In the genomic region with DNA sequence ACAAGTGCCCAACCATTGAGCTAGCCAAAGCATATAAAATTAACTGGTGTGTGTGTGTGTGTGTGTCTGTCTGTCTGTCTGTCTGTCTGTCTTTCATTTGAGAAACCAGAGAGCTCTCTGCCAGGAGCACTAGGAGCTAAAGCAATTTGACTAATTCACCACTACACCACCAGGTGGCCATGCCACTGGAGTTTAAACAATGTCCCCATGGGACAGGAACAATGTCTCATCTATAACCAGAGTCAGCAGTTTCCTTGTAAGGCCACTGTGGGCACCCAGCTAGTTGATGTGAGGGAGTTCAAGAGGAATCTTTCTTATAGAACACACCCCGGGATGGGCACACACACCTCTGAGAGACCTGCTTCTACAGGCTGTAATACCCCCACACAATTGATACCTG, we compare ENCODE assay signal across 9 mouse cellular contexts. TPM values are rescaled to one million over a fixed set of nuclear protein-coding genes. Genes with fewer than 3 reads are reported as not detected.
DNase-seq lines count a peak whose midpoint lies in the region; ATAC-seq and TF ChIP-seq lines count a peak whose summit lies in the region.
"Had no signal": no experiment of that assay in that cellular context is flagged by ENCODE, and none has a peak within 500 bp of the region (broad histone marks: within the 10 kb centered on the region; RNA-seq: fewer than 3 reads in every experiment).

No protein-coding gene starts in this region.

- no peak for TF ChIP-seq CTCF in lung, adult 2 months (IDR thresholded peaks at IDR 0.05; ENCODE audit: insufficient read depth, low read length)

- no peak for TF ChIP-seq POLR2A in lung, adult 2 months (IDR thresholded peaks at IDR 0.05; ENCODE audit: borderline replicate concordance, extremely low read depth, low read depth, low read length)

- peak; percentile 60 for ATAC-seq in granulocyte monocyte progenitor cell, adult 5-6 weeks (replicated peaks; ENCODE audit: poor library complexity, severe bottlenecking)
- no peak for ATAC-seq in frontal cortex, adult (ENCODE audit: low TSS enrichment)

- WGBS in lung, adult 2 months: 52% methylated on average over 1 of the region's 1 CpGs

- H3K4me3 ChIP-seq in lung, adult 2 months (replicated peaks; ENCODE audit: extremely low read depth, low read depth, low read length): no peak overlapping the region
- H3K4me3 ChIP-seq: embryonic facial prominence, embryonic 15.5 days had no signal

- intact Hi-C loops in left cerebral cortex, postnatal 14 days (cut with DNase I): loop anchor here (2.0 kb wide), 1 partner anchor 67 kb away; no protein-coding TSS in a partner anchor
- intact Hi-C loops in left cerebral cortex, postnatal 36 days (cut with DNase I): no loop called here

- H3K4me1 ChIP-seq in lung, adult 2 months (ENCODE audit: control insufficient read depth, insufficient read depth, low read length): no peaks in the 10 kb centered on the region

- DNase-seq in left cerebral cortex, postnatal 14 days (ENCODE audit: low spot score in 2 of 2): peak; percentile 17 to 30
- no peak for DNase-seq in left cerebral cortex, postnatal 36 days (ENCODE audit: low spot score in 2 of 2)
- peak; percentile 43 for DNase-seq in R1 (ENCODE audit: low read depth, low spot score)
- peak; percentile 35 for DNase-seq in lung, adult 2 months
- DNase-seq in ovary, postnatal 10 days (ENCODE audit: low spot score): no peak
- no peak for DNase-seq in cerebellum, postnatal 10 days

RNA-seq across cellular contexts. Expression of a gene that starts 20.9 kb away (rescaled TPM):
- total RNA-seq in left cerebral cortex, postnatal 14 days (2021): 1 to 10 TPM; 5.3 to 6.7 TPM
- total RNA-seq in left cerebral cortex, postnatal 36 days (2021): 1 to 10 TPM; 6.0 to 6.7 TPM
- 7.1 and 13.2 TPM in 2 replicates for total RNA-seq in granulocyte monocyte progenitor cell, adult 5-6 weeks (2014; fragmentation: Nextera tagmentation)
- 10.0 and 12.7 TPM in 2 replicates for total RNA-seq in granulocyte monocyte progenitor cell, adult 5-6 weeks (2017)
- 22.1 and 35.2 TPM in 2 replicates for polyA plus RNA-seq in lung, adult 2 months (2012; rRNA removed)

RNA-seq across cellular contexts. Expression of a gene that starts 51.4 kb away (rescaled TPM):
- total RNA-seq in left cerebral cortex, postnatal 14 days (2021): 1 to 10 TPM; 9.9 to 10.0 TPM
- 10 to 100 TPM; 10.8 to 17.5 TPM for total RNA-seq in left cerebral cortex, postnatal 36 days (2021)
- not detected in 2 replicates for total RNA-seq in granulocyte monocyte progenitor cell, adult 5-6 weeks (2014; fragmentation: Nextera tagmentation)
- not detected in 2 replicates for total RNA-seq in granulocyte monocyte progenitor cell, adult 5-6 weeks (2017)
- polyA plus RNA-seq in lung, adult 2 months (2012; rRNA removed): 16.7 and 22.5 TPM in 2 replicates

RNA-seq across cellular contexts. Expression of a gene that starts 58.1 kb away (rescaled TPM):
- 10 to 100 TPM; 10.8 to 11.0 TPM for total RNA-seq in left cerebral cortex, postnatal 14 days (2021)
- 10 to 100 TPM in 1 of 2 experiments, 1 to 10 TPM in 1; 9.0 to 11.3 TPM for total RNA-seq in left cerebral cortex, postnatal 36 days (2021)
- total RNA-seq in granulocyte monocyte progenitor cell, adult 5-6 weeks (2014; fragmentation: Nextera tagmentation): 0.53 TPM in 1 of 2 replicates, not detected in the other
- total RNA-seq in granulocyte monocyte progenitor cell, adult 5-6 weeks (2017): 0.62 and 0.73 TPM in 2 replicates
- polyA plus RNA-seq in lung, adult 2 months (2012; rRNA removed): 2.2 and 6.5 TPM in 2 replicates

Comparison
In these comparisons a context has a peak if more than half of its experiments do, and no peak if none do; other contexts are left out.
1. DNase-seq: peak in left cerebral cortex, postnatal 14 days (2 of 2), R1 (single experiment) and lung, adult 2 months (single experiment); none in left cerebral cortex, postnatal 36 days (0 of 2), ovary, postnatal 10 days (single experiment) and cerebellum, postnatal 10 days (0 of 2).
2. RNA of a gene that starts 51.4 kb away (total RNA-seq): 10.8 to 17.5 TPM in left cerebral cortex, postnatal 36 days and 9.9 to 10.0 TPM in left cerebral cortex, postnatal 14 days; not detected in granulocyte monocyte progenitor cell, adult 5-6 weeks; every median in the first group is over 10 times any median in the second.
3. RNA of a gene that starts 58.1 kb away (total RNA-seq): 9.0 to 11.3 TPM in left cerebral cortex, postnatal 36 days and 10.8 to 11.0 TPM in left cerebral cortex, postnatal 14 days; 0.53 to 0.73 TPM in granulocyte monocyte progenitor cell, adult 5-6 weeks; every median in the first group is over 4 times any median in the second.